Mouse (Mus musculus) CH12F3 (cell line): Measurements from ENCODE around the gene Sec61a1.

Experiments used
- in situ Hi-C: fragments of 300-500 bp; cut with MboI; formaldehyde crosslinking; loops from 2 replicates; pipeline ENCODE4 v1.14.3; 2020; ENCODE audit warnings: low sequenced_read_pairs

Sec61a1 gene

GRCm38 (mm10) chr6:88454545-88454944 is 64.2 kb downstream of the Sec61a1 start:
- in situ Hi-C loops = no loop called here
